Mouse (Mus musculus) midbrain, embryonic 14.5 days (tissue): ENCODE measurements around the gene Fgfr2. TPM values are rescaled to one million over a fixed set of nuclear protein-coding genes. Genes with fewer than 3 reads are reported as not detected.

Experiments
- ATAC-seq: fragments of 200-750 bp; cut with Nextera tagmentation; 2 replicates; pipeline ENCODE4 v1.8.0; 2017; ENCODE audit warnings: moderate number of reproducible peaks, moderate library complexity; ENCODE audit not compliant: low FRiP score, low TSS enrichment
- DNase-seq: peaks from one replicate; pipeline ENCODE4 v3.0.0-alpha.2; 2015
- H3K27ac ChIP-seq: fragments of 300-500 bp; sonication (generic); replicated peaks from 2 replicates; pipeline ENCODE4 v1.5.1; 2014; ENCODE audit warnings: mild to moderate bottlenecking, low read depth, low read length, moderate library complexity
- H3K27me3 ChIP-seq: fragments of 300-500 bp; sonication (generic); 2 replicates; pipeline ENCODE4 v1.6.1; 2014; ENCODE audit warnings: low read length, control low read depth, mixed read lengths; ENCODE audit not compliant: control insufficient read depth, insufficient read depth
- H3K36me3 ChIP-seq: fragments of 300-500 bp; sonication (generic); 2 replicates; pipeline ENCODE4 v1.6.1; 2014; ENCODE audit warnings: low read length, control low read depth; ENCODE audit not compliant: control insufficient read depth, insufficient read depth
- H3K4me1 ChIP-seq: fragments of 300-500 bp; sonication (generic); 2 replicates; pipeline ENCODE4 v1.6.1; 2014; ENCODE audit warnings: mild to moderate bottlenecking, antibody characterized with exemption, low read length, control low read depth; ENCODE audit not compliant: control insufficient read depth, insufficient read depth
- H3K4me2 ChIP-seq: fragments of 300-500 bp; sonication (generic); 2 replicates; pipeline ENCODE4 v1.6.1; 2014; ENCODE audit warnings: mild to moderate bottlenecking, low read length, moderate library complexity
- H3K4me3 ChIP-seq: fragments of 300-500 bp; sonication (generic); replicated peaks from 2 replicates; pipeline ENCODE4 v1.5.1; 2014; ENCODE audit warnings: low read depth, low read length
- H3K9ac ChIP-seq: fragments of 300-500 bp; sonication (generic); replicated peaks from 2 replicates; pipeline ENCODE4 v1.6.1; 2014; ENCODE audit warnings: mild to moderate bottlenecking, low read length, moderate library complexity
- H3K9me3 ChIP-seq: fragments of 300-500 bp; sonication (generic); 2 replicates; pipeline ENCODE4 v1.6.1; 2016; ENCODE audit warnings: low read length, control low read depth, mixed read lengths; ENCODE audit not compliant: control insufficient read depth
- WGBS: fragments of 180-500 bp; shearing (Covaris S2); extraction: QIAGEN DNeasy Blood & Tissue Kit; methylation state at CpG from one replicate; pipeline ENCODE4 v1.1.7; 2014; 5-methylcytosine and 5-hydroxymethylcytosine counted together
- polyA plus RNA-seq: library from polyadenylated mRNA; unstranded; fragments of >200 nt; fragmentation: Nextera tagmentation; extraction: Ambion mirVana; gene quantifications from 2 replicates; pipeline ENCODE4 v1.2.1, GENCODE M21; 2014

Gene Fgfr2
- polyA plus RNA-seq, 1 experiment from 2014 or later, result 28.1 TPM

DNA sequence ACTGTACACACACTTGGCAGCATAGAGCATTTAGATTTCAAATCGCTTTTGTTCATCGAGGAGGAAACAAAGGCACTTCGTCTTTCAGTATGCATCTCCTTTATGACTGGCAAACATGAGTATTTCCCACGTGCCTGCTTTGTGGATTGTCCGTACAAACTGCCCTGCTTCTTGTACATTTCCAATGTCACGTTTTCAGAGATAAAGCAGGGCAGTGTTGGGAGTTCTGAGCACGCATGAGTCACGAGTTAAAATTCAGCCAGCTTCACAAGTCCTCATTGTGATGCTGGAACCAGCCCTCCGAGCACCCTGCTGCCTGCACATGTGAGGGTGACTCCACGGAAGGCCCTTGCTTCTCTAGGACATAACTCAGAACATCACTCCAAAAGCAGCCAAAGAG, 2303.5 kb downstream of the Fgfr2 start:
- Histone ChIP-seq H3K9ac (no peak overlapping the region), H3K27ac (no peak overlapping the region), H3K27me3 (no peaks in the 10 kb centered on the region), H3K4me2 (no peak overlapping the region), H3K9me3 (no peaks in the 10 kb centered on the region), H3K36me3 (no peaks in the 10 kb centered on the region), H3K4me3 (no peak overlapping the region), H3K4me1 (no peaks in the 10 kb centered on the region)
- ATAC-seq (no peak), DNase-seq (no peak)
- 83% methylated on average over 10 of the region's 10 CpGs for WGBS

DNA sequence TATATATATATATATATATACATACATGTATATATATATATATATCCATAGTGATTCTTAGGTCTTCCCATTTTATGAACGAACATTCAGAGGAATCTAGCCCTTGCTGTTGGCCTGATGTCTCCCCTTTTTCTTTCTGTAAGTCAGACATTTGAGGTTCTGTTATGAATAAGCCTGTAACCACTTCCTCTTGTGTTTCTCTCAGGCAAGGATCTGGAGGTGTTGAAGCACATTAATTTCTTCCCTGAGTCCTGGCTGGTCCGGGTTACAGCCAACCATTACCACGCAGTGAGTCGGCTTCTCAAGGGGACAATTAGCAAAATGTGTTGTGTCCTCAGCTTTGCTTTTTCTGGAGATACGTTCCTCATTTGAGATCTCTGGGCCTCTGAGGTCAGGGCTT, 2304.3 kb downstream of the Fgfr2 start:
- no peak for ATAC-seq
- 92% methylated on average over 5 of the region's 5 CpGs for WGBS
- Histone ChIP-seq H3K4me2 (no peak overlapping the region), H3K27me3 (no peaks in the 10 kb centered on the region), H3K9ac (no peak overlapping the region), H3K4me1 (no peaks in the 10 kb centered on the region), H3K27ac (no peak overlapping the region), H3K4me3 (no peak overlapping the region), H3K36me3 (no peaks in the 10 kb centered on the region), H3K9me3 (no peaks in the 10 kb centered on the region)
- DNase-seq, result no peak

DNA sequence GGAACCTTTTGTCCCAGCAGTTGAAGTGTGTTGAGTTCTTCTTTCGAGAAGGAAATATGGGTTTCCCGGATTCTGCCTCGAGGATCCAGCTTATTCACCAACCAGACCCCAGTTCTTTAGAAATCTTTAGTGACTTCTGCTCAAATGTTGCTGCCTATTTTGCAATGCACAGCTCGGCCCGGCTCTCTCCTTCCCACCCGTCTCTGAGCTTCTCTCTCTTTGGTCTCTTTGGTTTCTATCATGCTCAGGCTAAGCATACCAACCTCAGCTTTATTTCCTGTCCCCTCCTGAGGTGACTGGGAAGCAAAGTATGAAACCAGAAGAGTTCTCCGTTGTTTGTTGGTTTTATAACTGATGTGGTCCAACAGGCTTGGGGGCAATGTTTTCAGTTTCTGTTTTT, 2306.9 kb downstream of the Fgfr2 start:
- ATAC-seq (no peak), DNase-seq (no peak)
- Histone ChIP-seq H3K4me2 (no peak overlapping the region), H3K27ac (no peak overlapping the region), H3K4me3 (no peak overlapping the region), H3K27me3 (no peaks in the 10 kb centered on the region), H3K9ac (no peak overlapping the region), H3K36me3 (no peaks in the 10 kb centered on the region), H3K4me1 (no peaks in the 10 kb centered on the region), H3K9me3 (no peaks in the 10 kb centered on the region)
- WGBS, result 90% methylated on average over 7 of the region's 7 CpGs

DNA sequence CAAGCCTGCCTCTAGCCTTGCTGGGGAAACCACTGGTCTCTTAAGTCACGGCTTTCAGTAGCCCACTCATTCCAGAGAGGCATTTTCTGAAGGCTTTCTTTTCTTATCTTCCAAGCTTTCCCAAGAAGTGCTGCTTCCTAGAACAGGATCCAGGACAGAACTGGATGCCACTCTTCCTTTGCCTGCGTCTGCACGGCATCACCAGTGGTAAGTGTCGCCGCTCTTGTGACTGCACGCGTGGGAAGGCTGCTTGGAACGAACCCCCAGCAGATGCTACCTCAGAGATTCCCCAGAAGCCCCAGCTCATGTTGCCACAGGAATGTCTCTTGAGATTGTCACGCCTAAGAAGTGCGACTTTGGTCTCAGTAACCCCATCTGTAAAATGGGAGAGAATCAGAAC, 2307.5 kb downstream of the Fgfr2 start:
- Histone ChIP-seq H3K36me3 (no peaks in the 10 kb centered on the region), H3K27ac (no peak overlapping the region), H3K27me3 (no peaks in the 10 kb centered on the region), H3K9ac (no peak overlapping the region), H3K4me2 (no peak overlapping the region), H3K9me3 (no peaks in the 10 kb centered on the region), H3K4me3 (no peak overlapping the region), H3K4me1 (no peaks in the 10 kb centered on the region)
- WGBS, result 93% methylated on average over 10 of the region's 10 CpGs
- ATAC-seq (no peak), DNase-seq (no peak)

DNA sequence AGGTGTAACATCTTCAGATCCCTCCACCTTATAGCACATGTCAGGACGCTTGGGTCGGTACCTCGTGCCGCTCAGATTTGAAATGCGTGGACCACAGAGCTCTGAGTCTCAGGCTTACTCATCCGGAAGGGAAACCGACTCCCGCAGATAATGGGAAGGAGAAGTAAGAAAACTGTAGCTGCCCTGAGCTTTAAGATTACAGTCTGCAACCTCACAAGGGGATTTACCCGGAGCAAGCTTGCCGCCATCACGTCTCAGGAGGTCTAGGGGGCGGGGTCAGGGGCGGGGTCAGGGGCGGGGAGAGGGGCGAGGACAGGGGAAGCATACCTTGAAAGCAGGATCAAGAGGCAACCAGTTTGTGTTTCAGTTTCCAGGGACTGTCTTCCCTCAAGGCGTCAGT, 2310.7 kb downstream of the Fgfr2 start:
- Histone ChIP-seq H3K27me3 (no peaks in the 10 kb centered on the region), H3K27ac (no peak overlapping the region), H3K9me3 (no peaks in the 10 kb centered on the region), H3K4me3 (no peak overlapping the region), H3K36me3 (no peaks in the 10 kb centered on the region), H3K4me2 (no peak overlapping the region), H3K9ac (no peak overlapping the region), H3K4me1 (no peaks in the 10 kb centered on the region)
- ATAC-seq, result no peak
- DNase-seq, result no peak
- 39% methylated on average over 16 of the region's 16 CpGs for WGBS

DNA sequence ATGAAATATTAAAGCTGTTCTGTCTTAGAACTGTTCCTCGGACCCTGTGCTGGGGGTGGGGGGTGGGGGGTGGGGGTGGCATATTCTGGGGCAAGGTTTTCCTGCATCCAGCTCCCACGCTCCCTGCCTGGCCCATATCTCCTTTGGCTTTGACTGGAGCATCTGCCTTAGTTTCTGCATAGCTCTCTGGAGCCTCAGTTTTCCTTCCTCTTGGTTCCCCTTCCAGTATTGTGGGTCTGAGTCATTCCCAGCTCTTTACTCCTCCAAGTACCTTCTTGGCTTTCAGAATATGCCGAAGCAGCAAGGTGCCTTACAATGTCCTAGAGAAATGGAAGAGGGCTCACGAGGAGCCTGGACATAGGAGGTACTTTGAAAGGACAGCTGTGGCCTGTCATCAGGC, 2312.9 kb downstream of the Fgfr2 start:
- H3K4me2 ChIP-seq, result no peak overlapping the region
- H3K27me3 ChIP-seq, result no peaks in the 10 kb centered on the region
- no peak overlapping the region for H3K4me3 ChIP-seq
- no peaks in the 10 kb centered on the region for H3K4me1 ChIP-seq
- no peak overlapping the region for H3K9ac ChIP-seq
- DNase-seq, result no peak
- no peaks in the 10 kb centered on the region for H3K9me3 ChIP-seq
- ATAC-seq, result no peak
- 86% methylated on average over 4 of the region's 4 CpGs for WGBS
- H3K27ac ChIP-seq, result no peak overlapping the region
- no peaks in the 10 kb centered on the region for H3K36me3 ChIP-seq

DNA sequence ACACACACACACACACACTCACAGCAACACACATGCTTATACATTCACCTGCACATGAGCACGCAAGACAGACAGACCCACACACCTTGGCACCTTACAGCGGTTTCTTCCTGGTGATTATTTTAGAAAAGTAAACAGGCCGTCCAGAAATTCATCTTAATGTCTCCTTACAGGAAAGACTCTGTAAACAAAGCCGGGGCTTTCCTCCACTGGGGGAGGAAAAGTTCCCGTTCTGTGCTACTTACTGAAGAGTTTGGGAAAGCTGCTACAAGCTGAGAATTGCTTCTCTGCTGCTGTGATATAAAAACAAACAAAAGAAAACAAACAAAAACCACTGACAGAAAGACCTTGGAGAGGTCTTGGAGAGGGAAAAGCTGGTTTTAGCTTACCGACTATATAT, 2314.5 kb downstream of the Fgfr2 start:
- 86% methylated on average over 6 of the region's 6 CpGs for WGBS
- H3K4me2 ChIP-seq, result no peak overlapping the region
- DNase-seq (no peak), ATAC-seq (no peak)
- no peak overlapping the region for H3K9ac ChIP-seq
- no peaks in the 10 kb centered on the region for H3K4me1 ChIP-seq
- H3K36me3 ChIP-seq, result no peaks in the 10 kb centered on the region
- no peak overlapping the region for H3K27ac ChIP-seq
- no peaks in the 10 kb centered on the region for H3K9me3 ChIP-seq
- no peak overlapping the region for H3K4me3 ChIP-seq
- H3K27me3 ChIP-seq, result no peaks in the 10 kb centered on the region

DNA sequence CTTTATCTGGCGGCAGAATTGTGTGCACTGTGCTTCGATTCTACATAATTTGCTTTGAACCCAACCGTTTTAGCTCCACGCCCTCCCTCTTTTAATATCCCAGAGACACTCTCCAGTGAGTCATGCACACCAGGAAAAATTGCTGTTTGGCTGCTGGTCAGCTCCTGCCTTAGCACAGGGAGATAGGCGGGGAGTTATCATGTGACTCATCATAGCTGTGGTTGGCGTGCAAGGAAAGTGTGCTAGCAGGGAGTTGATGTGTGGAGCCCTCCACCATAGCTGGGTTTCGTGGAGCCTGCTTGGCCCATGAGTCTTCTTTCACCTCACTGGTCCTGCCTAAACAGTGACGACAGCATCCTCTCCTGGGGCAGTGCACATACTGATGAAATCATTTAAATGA, 2315.4 kb downstream of the Fgfr2 start:
- DNase-seq (no peak), ATAC-seq (no peak)
- H3K4me3 ChIP-seq, result no peak overlapping the region

DNA sequence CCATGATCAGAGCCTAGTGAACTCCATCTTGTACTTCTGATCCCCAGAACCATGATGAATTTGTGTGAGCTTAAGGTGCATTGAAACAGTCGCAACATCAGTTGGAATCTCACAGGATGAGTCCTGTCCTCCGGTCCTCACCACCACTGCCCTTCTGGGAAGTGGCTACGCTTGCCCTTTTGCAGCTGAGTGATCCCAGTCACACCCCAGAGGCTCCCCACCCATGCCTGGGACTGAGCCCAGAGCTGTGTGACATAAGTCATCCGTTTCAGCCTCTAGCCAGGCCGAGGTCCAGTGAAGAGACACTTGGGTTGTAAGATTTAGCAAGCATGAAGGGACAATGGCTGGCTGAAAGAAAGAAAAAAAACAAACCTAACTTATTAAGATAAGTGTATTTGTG, 2318.2 kb downstream of the Fgfr2 start:
- H3K4me3 ChIP-seq, result no peak overlapping the region
- 69% methylated on average over 5 of the region's 5 CpGs for WGBS

More for the DNA sequence above, 2315.4 kb downstream of the Fgfr2 start:
- Histone ChIP-seq H3K9ac (no peak overlapping the region), H3K9me3 (no peaks in the 10 kb centered on the region), H3K4me1 (no peaks in the 10 kb centered on the region), H3K27me3 (no peaks in the 10 kb centered on the region), H3K4me2 (no peak overlapping the region), H3K27ac (no peak overlapping the region), H3K36me3 (no peaks in the 10 kb centered on the region)
- WGBS, result 83% methylated on average over 8 of the region's 8 CpGs

More for the DNA sequence above, 2318.2 kb downstream of the Fgfr2 start:
- no peaks in the 10 kb centered on the region for H3K9me3 ChIP-seq
- H3K27ac ChIP-seq, result no peak overlapping the region
- H3K4me1 ChIP-seq, result no peaks in the 10 kb centered on the region
- DNase-seq (no peak), ATAC-seq (no peak)
- H3K27me3 ChIP-seq, result no peaks in the 10 kb centered on the region
- no peak overlapping the region for H3K9ac ChIP-seq
- no peaks in the 10 kb centered on the region for H3K36me3 ChIP-seq
- no peak overlapping the region for H3K4me2 ChIP-seq
